Mouse (Mus musculus) left cerebral cortex, postnatal 36 days (tissue): ENCODE results near the gene Krtap10-4. TPM values are rescaled to one million over a fixed set of nuclear protein-coding genes. Genes with fewer than 3 reads are reported as not detected.
"Not testable (repeated sequence)": the region's sequence is repeated elsewhere in the genome, so short reads cannot be mapped to it uniquely, and the experiment has no call there.

Source experiments
- DNase-seq, 2 experiments: peaks; one replicate each; pipeline ENCODE4 v3.0.0; 2021 to 2022; ENCODE audit warnings: low spot score in 2 of 2, mixed read lengths in 1 of 2
- intact Hi-C: fragments of 180-260 bp; cut with DNase I; formaldehyde crosslinking; loops from one replicate; pipeline ENCODE4 v1.15.1; 2025
- total RNA-seq, 2 experiments: library from RNA; stranded (reverse); gene quantifications; 2 replicates each; pipeline ENCODE4 v1.2.3; 2021

The Krtap10-4 gene
- total RNA-seq, 2 experiments from 2014 or later, result not detected

- no peak for DNase-seq
- intact Hi-C loops, result no loop called here
Observed at GRCm38 (mm10) chr10:77797677-77798076, 29.2 kb downstream of the Krtap10-4 start.

- intact Hi-C loops, result no loop called here
- DNase-seq, result no peak
Observed at GRCm38 (mm10) chr10:77794976-77795375, 31.9 kb downstream of the Krtap10-4 start, which contains the start of gene Gm9639. Gene Gm9639 (minus strand): TSS chr10:77795076.

GRCm38 (mm10) chr10:77788621-77789020 lies 38.3 kb downstream of the Krtap10-4 start:
- no peak for DNase-seq
- intact Hi-C loops, result no loop called here

GRCm38 (mm10) chr10:77787876-77788275 lies 39.0 kb downstream of the Krtap10-4 start, which contains the start of gene Gm7137:
Gene Gm7137 (minus strand): TSS chr10:77788200.
- peak; percentile 23 for DNase-seq
- intact Hi-C loops, result not testable (repeated sequence)

GRCm38 (mm10) chr10:77783396-77783795 lies 43.5 kb downstream of the Krtap10-4 start:
- intact Hi-C loops, DNase-seq: not testable (repeated sequence)

GRCm38 (mm10) chr10:77782442-77782841 lies 44.5 kb downstream of the Krtap10-4 start, which contains the start of gene Gm3250:
Gene Gm3250 (minus strand): TSS chr10:77782542.
- DNase-seq, intact Hi-C loops: not testable (repeated sequence)

- intact Hi-C loops, DNase-seq: not testable (repeated sequence)
Observed at GRCm38 (mm10) chr10:77776844-77777243, 50.1 kb downstream of the Krtap10-4 start, which contains the start of gene Gm7138. Gene Gm7138 (minus strand): TSS chr10:77776944.

Other genes with a start within 250 kb of the Krtap10-4 start
- gene Pttg1ip, start 245.4 kb downstream of the Krtap10-4 start, total RNA-seq, result 10 to 100 TPM; 71.2 to 88.3 TPM
- gene Sumo3, start 221.0 kb downstream of the Krtap10-4 start, total RNA-seq, result 100 to 1,000 TPM; 140 to 168 TPM
- 10 to 100 TPM in 1 of 2 experiments, 1 to 10 TPM in 1; 9.8 to 18.2 TPM for gene Gm49325, start 220.9 kb downstream of the Krtap10-4 start, total RNA-seq
- gene Ube2g2, start 204.8 kb downstream of the Krtap10-4 start, total RNA-seq, result 10 to 100 TPM; 46.2 to 46.4 TPM
- gene Tspear, start 140.5 kb downstream of the Krtap10-4 start, total RNA-seq, result under 1 TPM in 1 of 2 experiments, not detected in 1; 0.25 TPM
- not detected for gene Gm19402, start 136.3 kb downstream of the Krtap10-4 start, total RNA-seq
- gene Gm9508, start 129.9 kb downstream of the Krtap10-4 start, total RNA-seq, result not detected
- not detected for gene Gm10272, start 120.5 kb downstream of the Krtap10-4 start, total RNA-seq
- not detected for gene Gm10024, start 115.6 kb downstream of the Krtap10-4 start, total RNA-seq
- not detected for gene Gm10142, start 111.3 kb downstream of the Krtap10-4 start, total RNA-seq
- not detected for gene Krtap12-1, start 106.5 kb downstream of the Krtap10-4 start, total RNA-seq
- gene Gm10100, start 100.6 kb downstream of the Krtap10-4 start, total RNA-seq, result not detected
- not detected for gene Gm18596, start 84.5 kb downstream of the Krtap10-4 start, total RNA-seq
- gene Gm9736, start 75.7 kb downstream of the Krtap10-4 start, total RNA-seq, result not detected
- gene Gm3233, start 67.4 kb downstream of the Krtap10-4 start, total RNA-seq, result not detected
- gene Gm3238, start 55.8 kb downstream of the Krtap10-4 start, total RNA-seq, result not detected
- not detected for gene Gm7138, start 50.2 kb downstream of the Krtap10-4 start, total RNA-seq
- not detected for gene Gm3250, start 44.6 kb downstream of the Krtap10-4 start, total RNA-seq
- not detected for gene Gm7137, start 38.9 kb downstream of the Krtap10-4 start, total RNA-seq
- not detected for gene Gm9639, start 32.0 kb downstream of the Krtap10-4 start, total RNA-seq
- not detected for gene Gm19668, start 28.0 kb downstream of the Krtap10-4 start, total RNA-seq
- gene Gm9507, start 15.3 kb downstream of the Krtap10-4 start, total RNA-seq, result not detected
- gene Gm2696, start 12.4 kb downstream of the Krtap10-4 start, total RNA-seq, result not detected
- gene Krtap10-10, start 8.9 kb upstream of the Krtap10-4 start, total RNA-seq, result not detected
- gene Gm36176, start 19.7 kb upstream of the Krtap10-4 start, total RNA-seq, result not detected
- gene Gm10318, start 25.8 kb upstream of the Krtap10-4 start, total RNA-seq, result not detected
- not detected for gene Gm3285, start 34.9 kb upstream of the Krtap10-4 start, total RNA-seq
- gene Lrrc3, start 75.4 kb upstream of the Krtap10-4 start, total RNA-seq, result 10 to 100 TPM; 11.7 to 12.6 TPM
- gene Trpm2, start 143.5 kb upstream of the Krtap10-4 start, total RNA-seq, result 10 to 100 TPM; 40.4 to 44.2 TPM
- gene 1810043G02Rik, start 151.4 kb upstream of the Krtap10-4 start, total RNA-seq, result 10 to 100 TPM; 32.7 to 38.1 TPM
- 100 to 1,000 TPM; 149 to 153 TPM for gene Pfkl, start 183.0 kb upstream of the Krtap10-4 start, total RNA-seq
- gene Dnmt3l, start 214.9 kb upstream of the Krtap10-4 start, total RNA-seq, result not detected
- under 1 TPM in 1 of 2 experiments, not detected in 1; 0.25 TPM for gene Aire, start 216.5 kb upstream of the Krtap10-4 start, total RNA-seq
- gene Icosl, start 242.2 kb upstream of the Krtap10-4 start, total RNA-seq, result 1 to 10 TPM; 1.9 to 2.2 TPM